21 mouse cellular contexts compared by ENCODE assay signal in the genomic region with DNA sequence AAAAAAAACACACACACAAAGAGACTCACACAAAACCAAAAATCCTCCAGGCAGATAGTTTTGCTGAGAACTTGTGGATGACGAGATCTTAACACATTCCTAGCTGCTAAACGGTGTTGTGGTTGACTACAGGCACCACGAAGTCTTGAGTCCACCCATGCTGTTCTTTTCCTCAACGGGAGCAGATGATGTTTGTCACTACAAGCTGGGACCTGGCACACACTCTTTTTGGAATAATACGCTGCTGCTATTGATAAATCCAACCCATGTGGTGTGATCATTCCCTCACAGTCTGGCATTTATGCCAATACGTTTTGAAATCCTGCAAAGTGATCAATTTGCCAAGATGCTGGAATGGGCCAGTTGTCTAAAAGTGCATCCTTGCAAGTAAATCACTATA.
A peak's percentile ranks its signal among the peaks of the same experiment; 100 is the strongest.
DNase-seq lines count a peak whose midpoint lies in the region; ATAC-seq and TF ChIP-seq lines count a peak whose summit lies in the region.
"Had no signal": no experiment of that assay in that cellular context is flagged by ENCODE, and none has a peak within 500 bp of the region (broad histone marks: within the 10 kb centered on the region; RNA-seq: fewer than 3 reads in every experiment).

No protein-coding gene starts in this region.

- H3K27me3 ChIP-seq in forebrain, postnatal 0 days (ENCODE audit: insufficient read depth, low read length), result no peaks in the 10 kb centered on the region
- no peaks in the 10 kb centered on the region for H3K27me3 ChIP-seq in forebrain, embryonic 16.5 days (replicated peaks; ENCODE audit: control insufficient read depth, insufficient read depth, low read length)
- H3K27me3 ChIP-seq: embryonic facial prominence, embryonic 15.5 days; intestine, embryonic 15.5 days had no signal

- no peak overlapping the region for H3K4me3 ChIP-seq in forebrain, postnatal 0 days (ENCODE audit: low read depth, low read length)
- H3K4me3 ChIP-seq in forebrain, embryonic 16.5 days (replicated peaks; ENCODE audit: low read length), result no peak overlapping the region
- no peak overlapping the region for H3K4me3 ChIP-seq in layer of hippocampus, adult 2 months
- H3K4me3 ChIP-seq: embryonic facial prominence, embryonic 15.5 days; gastrocnemius, adult 2 months; hindbrain, embryonic 10.5 days; intestine, embryonic 15.5 days; left cerebral cortex, adult 2 months; limb, embryonic 10.5 days had no signal

- H3K4me1 ChIP-seq in forebrain, postnatal 0 days (ENCODE audit: insufficient read depth), result no peaks in the 10 kb centered on the region
- H3K4me1 ChIP-seq in forebrain, embryonic 16.5 days (replicated peaks; ENCODE audit: control insufficient read depth, insufficient read depth, low read length), result no peaks in the 10 kb centered on the region
- H3K4me1 ChIP-seq: embryonic facial prominence, embryonic 15.5 days; hindbrain, embryonic 10.5 days; intestine, embryonic 15.5 days; limb, embryonic 10.5 days had no signal

- TF ChIP-seq POLR2A in brain, embryonic 14.5 days (IDR thresholded peaks at IDR 0.05; ENCODE audit: borderline replicate concordance, extremely low read depth, insufficient read depth, insufficient read length, poor library complexity, severe bottlenecking), result no peak

- no peak overlapping the region for H3K27ac ChIP-seq in forebrain, postnatal 0 days (ENCODE audit: low read depth, low read length)
- no peak overlapping the region for H3K27ac ChIP-seq in forebrain, embryonic 16.5 days (ENCODE audit: low read length)
- H3K27ac ChIP-seq in layer of hippocampus, adult 2 months, result peak overlapping the region; percentile 10; the same call in 1 of the 2 replicates
- H3K27ac ChIP-seq: embryonic facial prominence, embryonic 15.5 days; gastrocnemius, adult 2 months; hindbrain, embryonic 10.5 days; intestine, embryonic 15.5 days; left cerebral cortex, adult 2 months; limb, embryonic 10.5 days had no signal

- no peak overlapping the region for H3K9ac ChIP-seq in forebrain, postnatal 0 days
- no peak overlapping the region for H3K9ac ChIP-seq in forebrain, embryonic 16.5 days (replicated peaks; ENCODE audit: low read depth, low read length)
- H3K9ac ChIP-seq: embryonic facial prominence, embryonic 15.5 days; intestine, embryonic 15.5 days had no signal

- WGBS in forebrain, postnatal 0 days, result 58% methylated on average over 6 of the region's 6 CpGs
- 61% methylated on average over 6 of the region's 6 CpGs for WGBS in forebrain, embryonic 16.5 days

- peak; percentile 60 for DNase-seq in forebrain, postnatal 0 days
- peak; percentile 60 for DNase-seq in brain, embryonic 14.5 days (ENCODE audit: low read depth)
- DNase-seq in layer of hippocampus, adult 2 months (ENCODE audit: low spot score in 2 of 2), result peak; percentile 74 to 80
- DNase-seq in layer of hippocampus, postnatal 36 days, result peak; percentile 54 to 58
- no peak for DNase-seq in lung, postnatal 25 days (ENCODE audit: low spot score)
- DNase-seq: adrenal gland, postnatal 25 days; cerebellum, adult 11-12 months; gastrocnemius, adult 2 months; kidney, adult 9 months; kidney, postnatal 36 days; liver had no signal

- no peak overlapping the region for H3K4me2 ChIP-seq in forebrain, postnatal 0 days (ENCODE audit: low read depth)
- no peak overlapping the region for H3K4me2 ChIP-seq in forebrain, embryonic 16.5 days (ENCODE audit: low read length)
- H3K4me2 ChIP-seq: embryonic facial prominence, embryonic 15.5 days; heart, embryonic 11.5 days; intestine, embryonic 15.5 days; midbrain, embryonic 11.5 days had no signal

- peak; percentile 34; the same call in 1 of the 2 replicates for ATAC-seq in forebrain, postnatal 0 days
- no peak for ATAC-seq in forebrain, embryonic 16.5 days
- no peak for ATAC-seq in megakaryocyte, adult 5-6 weeks (ENCODE audit: poor library complexity, severe bottlenecking)
- ATAC-seq: hindbrain, embryonic 16.5 days; intestine, embryonic 15.5 days had no signal

- TF ChIP-seq CTCF in forebrain, postnatal 0 days (IDR thresholded peaks at IDR 0.05; ENCODE audit: low read depth), result no peak
- TF ChIP-seq CTCF in brain, embryonic 14.5 days (IDR thresholded peaks at IDR 0.05; ENCODE audit: borderline replicate concordance, extremely low read depth, insufficient read depth, insufficient read length), result no peak
- TF ChIP-seq CTCF in layer of hippocampus, adult 2 months (conservative IDR thresholded peaks at IDR 0.05), result no peak

- no peaks in the 10 kb centered on the region for H3K9me3 ChIP-seq in forebrain, postnatal 0 days (ENCODE audit: low read length)
- H3K9me3 ChIP-seq in forebrain, embryonic 16.5 days (ENCODE audit: control insufficient read depth, low read length), result no peaks in the 10 kb centered on the region
- H3K9me3 ChIP-seq: embryonic facial prominence, embryonic 15.5 days; hindbrain, embryonic 10.5 days; intestine, embryonic 15.5 days; limb, embryonic 10.5 days had no signal

- H3K36me3 ChIP-seq in forebrain, postnatal 0 days (ENCODE audit: insufficient read depth), result no peaks in the 10 kb centered on the region
- no peaks in the 10 kb centered on the region for H3K36me3 ChIP-seq in forebrain, embryonic 16.5 days (ENCODE audit: control insufficient read depth, insufficient read depth)
- H3K36me3 ChIP-seq: embryonic facial prominence, embryonic 15.5 days; hindbrain, embryonic 10.5 days; intestine, embryonic 15.5 days; limb, embryonic 10.5 days had no signal
